Mouse (Mus musculus): Measurements from ENCODE around the gene Acta1. TPM values are rescaled to one million over a fixed set of nuclear protein-coding genes. Genes with fewer than 3 reads are reported as not detected.

Gene Acta1
- polyA plus RNA-seq (2015; fragmentation: Nextera tagmentation; extraction: Ambion mirVana) = 18.7 and 47.9 TPM in 2 replicates

DNA sequence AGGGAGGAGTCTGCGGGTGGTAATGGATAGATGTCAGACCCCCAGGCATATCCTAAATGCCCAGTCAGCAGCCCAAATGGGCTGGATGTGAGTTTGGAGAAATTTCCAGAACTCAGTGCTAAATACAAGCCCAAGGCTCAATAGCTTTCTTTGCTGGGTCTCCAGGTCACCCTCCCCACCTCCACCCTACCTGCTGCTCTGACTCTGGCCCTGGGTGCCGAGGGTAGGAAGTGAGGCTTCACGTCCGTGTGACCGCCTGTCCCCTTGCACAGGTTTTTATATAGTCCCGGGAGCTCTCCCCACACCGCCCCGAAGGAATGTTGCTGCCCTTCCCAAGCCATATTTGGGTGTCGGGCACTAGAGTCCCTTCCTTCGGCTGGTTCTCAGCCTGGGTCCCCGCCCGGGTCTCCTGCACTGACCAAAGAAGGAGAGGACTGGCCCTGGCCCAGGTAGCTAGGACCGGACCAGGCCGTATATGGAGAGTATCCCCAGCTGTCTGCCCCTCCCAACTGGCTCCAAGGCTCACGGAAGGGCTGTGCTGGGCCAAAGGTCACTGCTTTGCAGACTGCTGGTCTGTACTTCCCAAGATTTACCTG lies at the start of gene Acta1:
Acta1 (minus strand) TSS at position 250 of the 596 bp plus-strand sequence.
- Histone ChIP-seq H3K9me3 (no peaks in the 10 kb centered on the region), H3K4me2 (no peak within 1 kb of the TSS), H3K4me3 (replicated peaks) (no peak within 1 kb of the TSS), H3K9ac (no peak within 1 kb of the TSS), H3K36me3 (0 out of 2 replicates have a peak, but pooled peaks cover 3% of the 10 kb centered on the region), H3K27ac (no peak within 1 kb of the TSS), H3K27me3 (replicated peaks) (peaks cover 68% of the 10 kb centered on the region), H3K4me1 (0 out of 2 replicates have a peak, but pooled peaks cover 10% of the 10 kb centered on the region)
- ATAC-seq (ENCODE audit: insufficient read depth, low FRiP score, low read depth) = no peak
- WGBS = 19% methylated on average over 15 of the region's 15 CpGs

DNA sequence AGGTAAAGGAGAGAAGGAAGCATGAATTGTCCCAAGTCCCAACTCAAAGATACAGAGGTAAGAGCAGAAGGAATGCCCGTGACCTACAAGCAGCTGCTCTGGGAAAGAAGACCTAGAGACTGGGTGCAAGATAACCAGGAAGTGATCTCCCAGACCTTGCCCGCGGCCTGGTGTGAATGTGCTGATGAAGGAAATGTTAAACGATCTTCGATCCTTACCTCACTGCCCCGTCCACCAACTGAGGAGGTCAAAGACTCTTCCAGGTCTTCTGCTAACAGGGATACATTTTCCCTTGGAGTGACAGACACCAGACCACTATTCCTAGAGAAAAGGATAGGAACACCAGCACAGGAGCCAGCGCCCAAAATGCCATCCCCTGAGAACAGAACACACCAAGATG lies 34.5 kb upstream of the Acta1 start:
- ATAC-seq (ENCODE audit: insufficient read depth, low FRiP score, low read depth) = no peak

DNA sequence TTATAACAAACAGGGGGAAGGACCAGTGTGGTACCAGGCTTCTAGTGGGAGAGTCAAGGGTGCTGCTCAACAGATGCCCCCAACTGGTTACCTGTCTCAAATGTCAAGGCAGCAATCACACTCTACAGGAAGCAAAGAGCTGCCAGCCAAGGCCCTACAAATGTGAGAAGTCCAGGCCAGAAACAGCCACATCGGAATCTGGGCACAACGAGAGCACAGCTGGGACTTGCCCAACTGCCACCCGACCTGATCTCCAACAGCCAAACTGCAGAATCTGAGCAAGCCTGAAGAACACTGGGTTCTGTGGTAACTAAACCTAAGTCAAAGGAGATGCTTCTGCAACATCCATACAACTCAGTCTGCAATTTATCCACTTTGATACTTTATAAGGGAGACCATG lies 31.1 kb upstream of the Acta1 start:
- no peak for ATAC-seq (ENCODE audit: insufficient read depth, low FRiP score, low read depth)
- H3K27me3 ChIP-seq (replicated peaks) = no peaks in the 10 kb centered on the region
- H3K9ac ChIP-seq = no peak overlapping the region
- no peak overlapping the region for H3K27ac ChIP-seq
- no peaks in the 10 kb centered on the region for H3K9me3 ChIP-seq
- H3K4me3 ChIP-seq (replicated peaks) = no peak overlapping the region
- no peaks in the 10 kb centered on the region for H3K4me1 ChIP-seq
- H3K36me3 ChIP-seq = peaks cover 61% of the 10 kb centered on the region
- H3K4me2 ChIP-seq = no peak overlapping the region
- WGBS = 91% methylated on average over 3 of the region's 3 CpGs

More for the DNA sequence above, 34.5 kb upstream of the Acta1 start:
- no peak overlapping the region for H3K4me2 ChIP-seq
- H3K27ac ChIP-seq = no peak overlapping the region
- no peaks in the 10 kb centered on the region for H3K4me1 ChIP-seq
- peaks cover 56% of the 10 kb centered on the region for H3K36me3 ChIP-seq
- no peaks in the 10 kb centered on the region for H3K27me3 ChIP-seq (replicated peaks)
- no peak overlapping the region for H3K9ac ChIP-seq
- no peak overlapping the region for H3K4me3 ChIP-seq (replicated peaks)
- H3K9me3 ChIP-seq = no peaks in the 10 kb centered on the region
- 90% methylated on average over 7 of the region's 7 CpGs for WGBS

DNA sequence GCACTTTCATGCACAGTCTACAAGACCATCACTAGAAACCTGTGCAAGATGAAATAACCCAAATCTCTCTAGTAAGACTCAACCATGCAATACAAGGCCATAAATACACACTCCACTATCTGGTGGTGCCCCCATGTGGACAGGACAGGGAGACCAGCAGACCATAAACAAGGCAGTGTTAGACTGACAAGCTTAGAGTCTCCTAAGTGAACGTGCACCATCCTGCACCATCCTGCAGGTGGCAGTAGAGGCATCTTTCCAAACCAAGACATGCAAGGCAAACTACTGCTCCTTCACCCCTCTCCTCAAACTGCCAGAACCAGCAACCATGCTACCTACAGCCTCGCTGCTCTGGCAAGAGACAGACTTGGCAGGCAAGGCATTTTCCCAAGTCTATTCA lies 30.2 kb upstream of the Acta1 start:
- H3K4me2 ChIP-seq = no peak overlapping the region
- H3K9ac ChIP-seq = no peak overlapping the region
- H3K9me3 ChIP-seq = no peaks in the 10 kb centered on the region
- H3K27ac ChIP-seq = no peak overlapping the region
- no peak overlapping the region for H3K4me3 ChIP-seq (replicated peaks)
- H3K4me1 ChIP-seq = no peaks in the 10 kb centered on the region
- peaks cover 60% of the 10 kb centered on the region for H3K36me3 ChIP-seq
- WGBS = 20% methylated on average over 2 of the region's 2 CpGs
- H3K27me3 ChIP-seq (replicated peaks) = no peaks in the 10 kb centered on the region
- ATAC-seq (ENCODE audit: insufficient read depth, low FRiP score, low read depth) = no peak; the same call in 1 of the 2 replicates

DNA sequence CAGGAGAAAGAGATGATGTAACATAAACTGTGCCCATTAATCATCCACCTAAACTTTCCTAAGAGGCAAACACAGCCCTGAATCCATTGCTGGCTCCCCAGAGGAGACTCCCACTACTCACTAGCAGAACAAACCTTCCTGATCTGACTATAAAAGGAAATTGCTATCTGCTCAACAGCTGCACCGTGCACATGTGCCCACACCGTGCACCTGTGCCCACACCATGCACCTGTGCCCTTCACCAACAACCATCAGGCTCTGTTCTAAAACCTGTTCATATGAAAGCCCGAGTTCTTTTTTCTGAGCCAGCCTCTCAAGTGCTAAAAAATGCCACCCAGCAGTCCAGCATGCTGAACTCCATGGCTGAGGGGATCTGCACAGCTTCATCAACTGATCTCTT lies 20.1 kb upstream of the Acta1 start:
- H3K4me2 ChIP-seq = no peak overlapping the region
- no peak overlapping the region for H3K9ac ChIP-seq
- no peak for ATAC-seq (ENCODE audit: insufficient read depth, low FRiP score, low read depth)
- no peaks in the 10 kb centered on the region for H3K27me3 ChIP-seq (replicated peaks)
- H3K9me3 ChIP-seq = no peaks in the 10 kb centered on the region
- whole genome bisulfite sequencing = 92% methylated on average over 3 of the region's 3 CpGs
- H3K4me3 ChIP-seq (replicated peaks) = no peak overlapping the region
- H3K4me1 ChIP-seq = no peaks in the 10 kb centered on the region
- H3K27ac ChIP-seq = no peak overlapping the region
- peaks cover 59% of the 10 kb centered on the region for H3K36me3 ChIP-seq

DNA sequence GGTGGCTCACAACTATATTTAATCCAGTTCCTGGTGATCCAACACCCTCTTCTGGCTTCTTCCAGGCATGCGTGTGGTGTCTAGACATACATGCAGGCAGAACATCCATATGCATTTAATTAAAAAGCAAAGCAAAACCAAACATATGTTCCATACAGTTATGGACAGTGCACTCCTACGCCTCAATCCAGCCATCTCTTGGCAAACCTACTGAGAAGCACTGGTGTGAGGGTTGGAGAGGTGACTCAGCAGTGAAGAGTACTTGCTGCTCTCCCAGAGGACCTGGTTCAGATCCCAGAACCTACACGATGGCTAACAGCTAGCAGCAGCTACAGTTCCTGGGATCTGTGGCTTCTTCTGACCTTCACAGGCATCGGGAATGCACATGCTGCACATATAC lies 17.7 kb upstream of the Acta1 start:
- Histone ChIP-seq H3K27me3 (replicated peaks) (no peaks in the 10 kb centered on the region), H3K36me3 (peaks cover 53% of the 10 kb centered on the region), H3K4me3 (replicated peaks) (no peak overlapping the region), H3K9ac (no peak overlapping the region), H3K9me3 (no peaks in the 10 kb centered on the region), H3K27ac (no peak overlapping the region), H3K4me2 (no peak overlapping the region), H3K4me1 (no peaks in the 10 kb centered on the region)
- ATAC-seq (ENCODE audit: insufficient read depth, low FRiP score, low read depth) = no peak
- WGBS = 87% methylated on average over 4 of the region's 4 CpGs

DNA sequence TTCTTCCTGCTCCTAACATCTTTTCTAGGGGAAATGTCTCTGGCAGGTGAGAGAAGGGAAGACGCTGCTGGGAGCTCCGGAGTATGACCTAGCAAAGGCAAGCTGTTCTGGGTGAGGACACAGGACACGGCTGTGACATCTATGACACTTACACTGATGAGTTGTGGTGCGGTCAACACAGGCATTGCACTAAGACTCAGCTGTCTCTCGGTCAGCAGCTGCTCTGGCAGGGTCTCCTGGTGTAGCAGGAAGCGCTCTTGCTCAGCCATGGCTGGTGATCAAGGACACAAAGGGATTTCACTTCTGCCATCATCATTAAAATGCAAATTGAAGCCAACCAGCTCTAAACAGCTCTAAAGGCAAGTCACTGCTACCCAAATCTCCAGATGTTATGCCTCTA lies 13.1 kb upstream of the Acta1 start:
- H3K27me3 ChIP-seq (replicated peaks) = no peaks in the 10 kb centered on the region
- H3K27ac ChIP-seq = no peak overlapping the region
- H3K4me1 ChIP-seq = no peaks in the 10 kb centered on the region
- no peak for ATAC-seq (ENCODE audit: insufficient read depth, low FRiP score, low read depth)
- no peak overlapping the region for H3K9ac ChIP-seq
- H3K9me3 ChIP-seq = no peaks in the 10 kb centered on the region
- no peak overlapping the region for H3K4me2 ChIP-seq
- peaks cover 54% of the 10 kb centered on the region for H3K36me3 ChIP-seq
- no peak overlapping the region for H3K4me3 ChIP-seq (replicated peaks)
- WGBS = 90% methylated on average over 6 of the region's 6 CpGs

DNA sequence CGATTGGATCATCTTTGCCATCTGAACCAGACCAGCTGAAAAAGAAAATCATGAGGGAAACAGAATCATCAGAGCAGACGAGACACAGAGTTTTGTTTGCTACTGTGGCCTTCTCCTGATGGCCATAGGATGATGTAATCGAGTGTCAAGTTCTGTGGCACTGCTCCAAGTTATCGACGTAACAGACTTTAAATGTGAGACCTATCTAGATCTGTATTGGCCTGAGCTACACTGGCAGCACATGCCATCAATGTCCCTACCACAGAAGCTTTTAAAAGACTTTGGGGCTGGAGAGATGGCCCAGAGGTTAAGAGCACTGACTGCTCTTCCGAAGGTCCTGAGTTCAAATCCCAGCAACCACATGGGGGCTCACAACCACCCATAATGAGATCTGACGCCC lies 8.1 kb upstream of the Acta1 start:
- H3K4me3 ChIP-seq (replicated peaks) = no peak overlapping the region
- no peaks in the 10 kb centered on the region for H3K27me3 ChIP-seq (replicated peaks)
- ATAC-seq (ENCODE audit: insufficient read depth, low FRiP score, low read depth) = no peak
- peaks cover 41% of the 10 kb centered on the region for H3K36me3 ChIP-seq
- H3K4me2 ChIP-seq = no peak overlapping the region
- no peak overlapping the region for H3K9ac ChIP-seq
- H3K9me3 ChIP-seq = no peaks in the 10 kb centered on the region
- WGBS = 84% methylated on average over 7 of the region's 7 CpGs
- H3K4me1 ChIP-seq = no peaks in the 10 kb centered on the region
- H3K27ac ChIP-seq = no peak overlapping the region

DNA sequence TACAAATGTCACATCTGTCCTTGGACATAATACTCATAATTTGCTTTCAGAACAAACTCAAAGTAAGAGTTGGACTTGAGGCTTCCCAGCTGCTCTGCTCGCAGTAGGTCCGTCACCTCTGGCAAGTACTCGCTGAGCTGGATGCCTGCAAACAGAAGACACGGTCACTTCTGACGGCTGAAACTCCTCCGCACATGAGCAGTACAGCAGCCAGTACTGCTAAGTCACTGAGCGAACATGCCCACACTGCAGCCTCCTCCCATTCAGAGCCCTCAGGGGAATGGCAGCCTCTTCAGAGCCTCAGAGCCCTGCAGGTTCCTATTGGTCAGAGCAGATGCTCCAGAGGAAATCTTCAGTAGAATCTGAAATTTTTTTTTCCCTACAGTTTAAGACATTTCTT lies 4.8 kb upstream of the Acta1 start:
- no peak for ATAC-seq (ENCODE audit: insufficient read depth, low FRiP score, low read depth)
- H3K4me3 ChIP-seq (replicated peaks) = no peak overlapping the region
- no peaks in the 10 kb centered on the region for H3K4me1 ChIP-seq
- H3K36me3 ChIP-seq = peaks cover 28% of the 10 kb centered on the region; the same call in 1 of the 2 replicates
- H3K27ac ChIP-seq = no peak overlapping the region
- H3K9me3 ChIP-seq = no peaks in the 10 kb centered on the region
- H3K27me3 ChIP-seq (replicated peaks) = peaks cover 21% of the 10 kb centered on the region
- H3K4me2 ChIP-seq = no peak overlapping the region
- 87% methylated on average over 7 of the region's 7 CpGs for WGBS
- no peak overlapping the region for H3K9ac ChIP-seq

DNA sequence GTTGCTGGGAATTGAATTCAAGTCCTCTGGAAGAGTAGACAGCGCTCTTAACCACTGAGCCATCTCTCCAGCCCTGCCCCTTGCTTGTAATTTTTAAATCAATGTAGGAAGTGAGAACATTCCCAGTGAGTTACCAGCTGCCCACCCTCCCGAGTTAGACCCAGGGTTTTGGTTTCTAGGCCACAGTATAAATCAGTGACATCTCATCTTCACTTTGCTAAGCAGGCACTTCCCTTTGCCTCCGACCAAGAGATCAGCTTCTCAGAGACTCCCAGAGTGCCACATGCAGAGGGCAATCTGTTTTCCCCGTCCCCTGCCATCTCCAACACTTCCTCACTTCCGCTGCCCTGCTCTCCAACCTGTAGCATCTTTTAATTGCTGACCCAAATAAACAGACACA lies 4.0 kb upstream of the Acta1 start:
- Histone ChIP-seq H3K36me3 (peaks cover 21% of the 10 kb centered on the region; the same call in 1 of the 2 replicates), H3K4me2 (no peak overlapping the region), H3K9me3 (no peaks in the 10 kb centered on the region), H3K4me3 (replicated peaks) (no peak overlapping the region), H3K4me1 (no peaks in the 10 kb centered on the region), H3K9ac (no peak overlapping the region), H3K27me3 (replicated peaks) (peaks cover 29% of the 10 kb centered on the region), H3K27ac (no peak overlapping the region)
- 80% methylated on average over 5 of the region's 5 CpGs for WGBS
- no peak for ATAC-seq (ENCODE audit: insufficient read depth, low FRiP score, low read depth)

DNA sequence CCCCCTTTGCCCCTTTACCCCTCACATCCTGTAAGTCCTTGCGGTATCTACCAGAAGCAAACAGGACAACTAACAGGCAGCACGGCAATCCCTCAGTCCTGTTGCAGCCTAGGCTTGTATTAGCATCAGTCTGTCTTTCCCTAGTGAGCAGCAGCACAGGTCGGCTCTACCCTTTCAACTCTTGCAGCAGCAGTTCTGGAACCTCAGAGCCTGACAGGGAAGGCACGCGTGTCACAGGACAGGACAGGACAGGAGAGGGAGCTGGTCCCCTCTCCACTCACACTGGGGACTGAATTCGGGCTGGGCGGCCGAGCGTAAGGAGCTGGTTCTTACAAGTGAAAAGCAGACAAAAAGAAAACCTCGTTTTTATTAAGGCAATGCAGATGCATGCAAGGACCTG lies 2.2 kb upstream of the Acta1 start:
- no peak overlapping the region for H3K9ac ChIP-seq
- no peak for ATAC-seq (ENCODE audit: insufficient read depth, low FRiP score, low read depth)
- H3K27ac ChIP-seq = no peak overlapping the region
- no peak overlapping the region for H3K4me3 ChIP-seq (replicated peaks)
- H3K4me2 ChIP-seq = no peak overlapping the region
- no peaks in the 10 kb centered on the region for H3K9me3 ChIP-seq
- 51% methylated on average over 10 of the region's 10 CpGs for whole genome bisulfite sequencing
- peaks cover 47% of the 10 kb centered on the region for H3K27me3 ChIP-seq (replicated peaks)
- 0 out of 2 replicates have a peak, but pooled peaks cover 11% of the 10 kb centered on the region for H3K36me3 ChIP-seq
- H3K4me1 ChIP-seq = 0 out of 2 replicates have a peak, but pooled peaks cover 6% of the 10 kb centered on the region

DNA sequence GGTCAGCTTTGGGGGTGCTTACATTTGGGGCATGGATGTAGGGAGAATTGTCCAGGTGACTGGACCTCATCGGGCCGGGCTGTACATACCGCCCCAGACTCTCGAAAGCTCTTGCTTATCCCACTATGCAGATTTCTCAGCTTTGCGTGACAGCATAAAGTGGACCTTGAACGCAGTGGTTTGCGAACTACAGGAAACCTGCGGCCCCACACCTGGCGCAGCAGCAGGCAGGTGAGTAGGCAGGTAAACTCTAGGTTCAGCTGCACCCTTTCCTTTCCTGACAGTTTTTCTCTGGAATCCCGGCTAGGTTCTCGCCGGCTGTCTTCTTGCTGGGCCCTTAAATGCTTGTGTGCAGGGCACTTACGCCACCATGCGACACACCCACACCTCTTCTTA lies 1.8 kb upstream of the Acta1 start:
- H3K4me1 ChIP-seq = 0 out of 2 replicates have a peak, but pooled peaks cover 10% of the 10 kb centered on the region
- H3K9ac ChIP-seq = no peak overlapping the region
- peaks cover 51% of the 10 kb centered on the region for H3K27me3 ChIP-seq (replicated peaks)
- H3K4me3 ChIP-seq (replicated peaks) = no peak overlapping the region
- H3K9me3 ChIP-seq = no peaks in the 10 kb centered on the region
- 0 out of 2 replicates have a peak, but pooled peaks cover 11% of the 10 kb centered on the region for H3K36me3 ChIP-seq
- no peak overlapping the region for H3K27ac ChIP-seq
- 54% methylated on average over 14 of the region's 14 CpGs for WGBS
- H3K4me2 ChIP-seq = no peak overlapping the region
- ATAC-seq (ENCODE audit: insufficient read depth, low FRiP score, low read depth) = no peak
